9 mouse cellular contexts compared by ENCODE assay signal in the genomic region with DNA sequence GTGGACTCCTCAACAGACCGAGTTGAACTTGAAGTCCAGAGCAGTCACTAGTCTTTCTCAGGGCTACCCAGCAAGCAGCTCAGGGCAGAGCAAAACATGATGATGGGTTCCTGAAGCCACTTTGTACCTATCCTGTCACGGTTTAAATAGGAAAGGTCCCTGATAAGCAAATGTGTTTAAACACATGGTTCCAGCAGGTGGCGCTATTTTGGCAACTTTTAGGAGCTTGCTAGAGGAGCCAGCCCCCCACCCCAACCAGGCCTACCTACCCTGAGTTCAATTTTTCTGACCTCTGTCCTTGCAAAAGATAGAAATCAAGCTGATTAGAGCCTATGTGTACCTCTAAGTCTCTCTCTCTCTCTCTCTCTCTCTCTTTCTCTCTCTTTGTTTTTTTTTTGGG. TPM values are rescaled to one million over a fixed set of nuclear protein-coding genes. Genes with fewer than 3 reads are reported as not detected.
DNase-seq lines count a peak whose midpoint lies in the region; ATAC-seq and TF ChIP-seq lines count a peak whose summit lies in the region.
"Had no signal": no experiment of that assay in that cellular context is flagged by ENCODE, and none has a peak within 500 bp of the region (broad histone marks: within the 10 kb centered on the region; RNA-seq: fewer than 3 reads in every experiment).

No protein-coding gene starts in this region.

- H3K9ac ChIP-seq in lung, embryonic 14.5 days, result no peak overlapping the region
- H3K9ac ChIP-seq: lung, embryonic 15.5 days had no signal

- peak; percentile 60 to 69 for DNase-seq in heart, postnatal 36 days
- no peak for DNase-seq in heart, adult 11 months
- peak; percentile 49 for DNase-seq in urinary bladder, postnatal 25 days (ENCODE audit: low spot score)
- no peak for DNase-seq in urinary bladder, adult 2 months (ENCODE audit: low spot score)
- DNase-seq in cerebellum, postnatal 25 days, result peak; percentile 53 to 76
- DNase-seq in lung, embryonic 14.5 days, result peak; percentile 76
- peak; percentile 80 for DNase-seq in thymus, postnatal 4 days

- H3K27me3 ChIP-seq in lung, embryonic 14.5 days (ENCODE audit: insufficient read depth, low read length), result no peaks in the 10 kb centered on the region
- H3K27me3 ChIP-seq: lung, embryonic 15.5 days had no signal

- WGBS in lung, embryonic 14.5 days, result 13% methylated on average over 3 of the region's 3 CpGs

- ATAC-seq in lung, embryonic 14.5 days (ENCODE audit: insufficient read depth), result no peak
- no peak for ATAC-seq in inflammation-experienced regulatory T-cells, adult 6 months

- no peak overlapping the region for H3K4me2 ChIP-seq in lung, embryonic 14.5 days
- H3K4me2 ChIP-seq: lung, embryonic 15.5 days had no signal

- peak; percentile 62 for TF ChIP-seq CTCF in lung, embryonic 14.5 days (IDR thresholded peaks at IDR 0.05; ENCODE audit: low read depth)

- no peak overlapping the region for H3K27ac ChIP-seq in lung, embryonic 14.5 days (ENCODE audit: low read depth)
- H3K27ac ChIP-seq: lung, embryonic 15.5 days had no signal

- no peaks in the 10 kb centered on the region for H3K9me3 ChIP-seq in lung, embryonic 14.5 days (ENCODE audit: low read depth, low read length)
- H3K9me3 ChIP-seq: lung, embryonic 15.5 days had no signal

- H3K4me1 ChIP-seq in lung, embryonic 14.5 days (ENCODE audit: insufficient read depth), result no peaks in the 10 kb centered on the region

- H3K36me3 ChIP-seq in lung, embryonic 14.5 days (ENCODE audit: insufficient read depth), result no peaks in the 10 kb centered on the region
- H3K36me3 ChIP-seq: lung, embryonic 15.5 days had no signal

- H3K4me3 ChIP-seq in lung, embryonic 14.5 days (ENCODE audit: low read depth, low read length), result no peak overlapping the region
- H3K4me3 ChIP-seq: lung, embryonic 15.5 days had no signal

- intact Hi-C loops in heart, postnatal 36 days (cut with DNase I), result no loop called here

RNA-seq across cellular contexts. Expression of gene Hspb1, which starts 10.3 kb away (rescaled TPM):
- 100 to 1,000 TPM; 406 to 459 TPM for total RNA-seq in heart, postnatal 36 days (2021)
- polyA plus RNA-seq in urinary bladder, adult 2 months (2012; rRNA removed), result 816 and 846 TPM in 2 replicates
- polyA plus RNA-seq in lung, embryonic 14.5 days (2014; fragmentation: Nextera tagmentation; extraction: Ambion mirVana), result 62.8 and 68.1 TPM in 2 replicates
- polyA plus RNA-seq in inflammation-experienced regulatory T-cells, adult 6 months (2017; shearing (Covaris generic)), result under 1 TPM in 1 of 3 experiments, not detected in 2; 0.82 TPM

RNA-seq across cellular contexts. Expression of gene Ywhag, which starts 36.4 kb away (rescaled TPM):
- 100 to 1,000 TPM; 279 to 282 TPM for total RNA-seq in heart, postnatal 36 days (2021)
- polyA plus RNA-seq in urinary bladder, adult 2 months (2012; rRNA removed), result 54.0 and 76.6 TPM in 2 replicates
- polyA plus RNA-seq in lung, embryonic 14.5 days (2014; fragmentation: Nextera tagmentation; extraction: Ambion mirVana), result 74.7 and 79.0 TPM in 2 replicates
- polyA plus RNA-seq in inflammation-experienced regulatory T-cells, adult 6 months (2017; shearing (Covaris generic)), result 10 to 100 TPM; 29.8 to 46.2 (median 37.0) TPM

Comparison
In these comparisons a context has a peak if more than half of its experiments do, and no peak if none do; other contexts are left out.
1. DNase-seq: peak in heart, postnatal 36 days (2 of 2), urinary bladder, postnatal 25 days (single experiment), cerebellum, postnatal 25 days (2 of 2), lung, embryonic 14.5 days (single experiment) and thymus, postnatal 4 days (single experiment); none in heart, adult 11 months (single experiment) and urinary bladder, adult 2 months (single experiment).
2. RNA of gene Hspb1, which starts 10.3 kb away (polyA plus RNA-seq): 816 to 846 TPM in urinary bladder, adult 2 months and 62.8 to 68.1 TPM in lung, embryonic 14.5 days; 0.82 TPM in inflammation-experienced regulatory T-cells, adult 6 months; every median in the first group is over 10 times any median in the second.